In genomic region chr4:150176535-150176934, GRCm38 (mm10) we compare ENCODE assay signal across 9 mouse cellular contexts. TPM values are rescaled to one million over a fixed set of nuclear protein-coding genes. Genes with fewer than 3 reads are reported as not detected.
DNase-seq lines count a peak whose midpoint lies in the region; ATAC-seq lines count a peak whose summit lies in the region.
"Had no signal": no experiment of that assay in that cellular context is flagged by ENCODE, and none has a peak within 500 bp of the region (broad histone marks: within the 10 kb centered on the region; RNA-seq: fewer than 3 reads in every experiment).

No protein-coding gene starts in this region.

- WGBS in heart, embryonic 11.5 days (ENCODE audit: insufficient replicate concordance) = 10% methylated on average over 7 of the region's 7 CpGs
- WGBS in kidney, embryonic 16.5 days = 4% methylated on average over 7 of the region's 7 CpGs
- WGBS in lung, embryonic 16.5 days = 2% methylated on average over 7 of the region's 7 CpGs

- no peaks in the 10 kb centered on the region for H3K9me3 ChIP-seq in heart, embryonic 11.5 days (replicated peaks; ENCODE audit: control insufficient read depth, low read length)
- peaks cover 3% of the 10 kb centered on the region; the same call in 1 of the 2 replicates for H3K9me3 ChIP-seq in kidney, embryonic 16.5 days (ENCODE audit: low read length)
- no peaks in the 10 kb centered on the region for H3K9me3 ChIP-seq in lung, embryonic 16.5 days (ENCODE audit: control insufficient read depth, low read length)
- H3K9me3 ChIP-seq: midbrain, embryonic 12.5 days had no signal

- H3K27me3 ChIP-seq in heart, embryonic 11.5 days (ENCODE audit: control insufficient read depth, insufficient read depth, low read length) = no peaks in the 10 kb centered on the region
- no peaks in the 10 kb centered on the region for H3K27me3 ChIP-seq in kidney, embryonic 16.5 days (ENCODE audit: insufficient read depth, low read length)
- no peaks in the 10 kb centered on the region for H3K27me3 ChIP-seq in lung, embryonic 16.5 days (ENCODE audit: control insufficient read depth, insufficient read depth, low read depth, low read length)
- H3K27me3 ChIP-seq: midbrain, embryonic 12.5 days had no signal

- no peak overlapping the region for H3K4me3 ChIP-seq in heart, embryonic 11.5 days (ENCODE audit: low read depth, low read length)
- H3K4me3 ChIP-seq in kidney, embryonic 16.5 days (ENCODE audit: low read length) = no peak overlapping the region
- no peak overlapping the region for H3K4me3 ChIP-seq in lung, embryonic 16.5 days (ENCODE audit: low read length)
- H3K4me3 ChIP-seq: midbrain, embryonic 12.5 days had no signal

- DNase-seq in heart, adult 18-20 months = peak; percentile 22 to 42
- DNase-seq in heart, postnatal 25 days (ENCODE audit: low spot score) = no peak
- DNase-seq in Muller cell, postnatal 12 days (ENCODE audit: inconsistent ontology term) = peak; percentile 53
- peak; percentile 59 to 70 for DNase-seq in cerebellum, postnatal 25 days
- DNase-seq in skeletal muscle tissue, adult 2 months (ENCODE audit: low read depth, low spot score) = peak; percentile 56

- peak overlapping the region; percentile 38 for H3K4me2 ChIP-seq in heart, embryonic 11.5 days
- 0 out of 2 replicates have a peak overlapping the region, but pooled peaks have one; percentile 26 for H3K4me2 ChIP-seq in kidney, embryonic 16.5 days (replicated peaks; ENCODE audit: low read depth, low read length)
- H3K4me2 ChIP-seq in lung, embryonic 16.5 days (ENCODE audit: low read depth, low read length) = 0 out of 2 replicates have a peak overlapping the region, but pooled peaks have one; percentile 18
- H3K4me2 ChIP-seq: midbrain, embryonic 12.5 days had no signal

- no peaks in the 10 kb centered on the region for H3K36me3 ChIP-seq in heart, embryonic 11.5 days (ENCODE audit: control insufficient read depth, insufficient read depth, low read length)
- H3K36me3 ChIP-seq in kidney, embryonic 16.5 days (ENCODE audit: insufficient read depth, low read length) = no peaks in the 10 kb centered on the region
- H3K36me3 ChIP-seq in lung, embryonic 16.5 days (ENCODE audit: control insufficient read depth, insufficient read depth, low read length) = no peaks in the 10 kb centered on the region
- H3K36me3 ChIP-seq: midbrain, embryonic 12.5 days had no signal

- H3K4me1 ChIP-seq in heart, embryonic 11.5 days (ENCODE audit: control insufficient read depth, insufficient read depth, low read length) = 0 out of 2 replicates have a peak, but pooled peaks cover 4% of the 10 kb centered on the region
- H3K4me1 ChIP-seq in kidney, embryonic 16.5 days (ENCODE audit: insufficient read depth, low read length) = peaks cover 4% of the 10 kb centered on the region; the same call in 1 of the 2 replicates
- H3K4me1 ChIP-seq in lung, embryonic 16.5 days (replicated peaks; ENCODE audit: control insufficient read depth, insufficient read depth, low read length) = no peaks in the 10 kb centered on the region
- H3K4me1 ChIP-seq: midbrain, embryonic 12.5 days had no signal

- 0 out of 2 replicates have a peak, but pooled peaks have one; percentile 32 for ATAC-seq in heart, embryonic 11.5 days (replicated peaks; ENCODE audit: insufficient number of reproducible peaks, low FRiP score, low TSS enrichment)
- peak; percentile 42; the same call in 1 of the 2 replicates for ATAC-seq in kidney, embryonic 16.5 days (ENCODE audit: low FRiP score, low TSS enrichment)
- peak; percentile 65; the same call in 1 of the 2 replicates for ATAC-seq in lung, embryonic 16.5 days (ENCODE audit: low read depth)

- intact Hi-C loops in heart, postnatal 25 days (cut with DNase I) = loop anchor here (2.0 kb wide), 2 partner anchors 40 to 72 kb away; no protein-coding TSS in a partner anchor

- H3K9ac ChIP-seq in heart, embryonic 11.5 days (ENCODE audit: low read depth, low read length) = no peak overlapping the region
- H3K9ac ChIP-seq in kidney, embryonic 16.5 days (replicated peaks; ENCODE audit: low read length) = no peak overlapping the region
- no peak overlapping the region for H3K9ac ChIP-seq in lung, embryonic 16.5 days (ENCODE audit: low read length)
- H3K9ac ChIP-seq: midbrain, embryonic 12.5 days had no signal

- H3K27ac ChIP-seq in heart, embryonic 11.5 days (ENCODE audit: low read depth, low read length) = no peak overlapping the region
- H3K27ac ChIP-seq in kidney, embryonic 16.5 days (ENCODE audit: low read length) = no peak overlapping the region
- no peak overlapping the region for H3K27ac ChIP-seq in lung, embryonic 16.5 days (ENCODE audit: low read length)
- H3K27ac ChIP-seq: midbrain, embryonic 12.5 days had no signal

RNA-seq across cellular contexts. Expression of gene Car6, which starts 24.6 kb away (rescaled TPM):
- under 1 TPM in 1 of 2 experiments, not detected in 1; 0.41 TPM for total RNA-seq in heart, adult 18-20 months (2021)
- not detected for total RNA-seq in heart, postnatal 25 days (2021)
- 0.32 TPM in 1 of 2 replicates, not detected in the other for polyA plus RNA-seq in heart, embryonic 11.5 days (2014; fragmentation: Nextera tagmentation; extraction: Ambion mirVana)
- polyA plus RNA-seq in kidney, embryonic 16.5 days (2015; fragmentation: Nextera tagmentation; extraction: Ambion mirVana) = 0.29 TPM in 1 of 2 replicates, not detected in the other
- not detected in 2 replicates for polyA plus RNA-seq in lung, embryonic 16.5 days (2015; fragmentation: Nextera tagmentation; extraction: Ambion mirVana)
- polyA plus RNA-seq: midbrain, embryonic 12.5 days had no signal

RNA-seq across cellular contexts. Expression of gene Slc2a7, which starts 27.8 kb away (rescaled TPM):
- total RNA-seq in heart, adult 18-20 months (2021) = not detected
- total RNA-seq in heart, postnatal 25 days (2021) = not detected
- not detected in 2 replicates for polyA plus RNA-seq in heart, embryonic 11.5 days (2014; fragmentation: Nextera tagmentation; extraction: Ambion mirVana)
- polyA plus RNA-seq in kidney, embryonic 16.5 days (2015; fragmentation: Nextera tagmentation; extraction: Ambion mirVana) = not detected in 2 replicates
- not detected in 2 replicates for polyA plus RNA-seq in lung, embryonic 16.5 days (2015; fragmentation: Nextera tagmentation; extraction: Ambion mirVana)
- polyA plus RNA-seq: midbrain, embryonic 12.5 days had no signal

RNA-seq across cellular contexts. Expression of gene Slc2a5, which starts 57.5 kb away (rescaled TPM):
- under 1 TPM in 1 of 2 experiments, not detected in 1; 0.41 TPM for total RNA-seq in heart, adult 18-20 months (2021)
- total RNA-seq in heart, postnatal 25 days (2021) = under 1 TPM in 1 of 2 experiments, not detected in 1; 0.31 TPM
- polyA plus RNA-seq in heart, embryonic 11.5 days (2014; fragmentation: Nextera tagmentation; extraction: Ambion mirVana) = 0.79 and 1.3 TPM in 2 replicates
- polyA plus RNA-seq in kidney, embryonic 16.5 days (2015; fragmentation: Nextera tagmentation; extraction: Ambion mirVana) = 2.2 and 2.5 TPM in 2 replicates
- polyA plus RNA-seq in lung, embryonic 16.5 days (2015; fragmentation: Nextera tagmentation; extraction: Ambion mirVana) = 0.26 and 0.50 TPM in 2 replicates

RNA-seq across cellular contexts. Expression of gene Eno1, which starts 60.0 kb away (rescaled TPM):
- 100 to 1,000 TPM; 118 to 148 TPM for total RNA-seq in heart, adult 18-20 months (2021)
- total RNA-seq in heart, postnatal 25 days (2021) = 100 to 1,000 TPM; 119 to 136 TPM
- polyA plus RNA-seq in heart, embryonic 11.5 days (2014; fragmentation: Nextera tagmentation; extraction: Ambion mirVana) = 2,057 and 2,150 TPM in 2 replicates
- polyA plus RNA-seq in kidney, embryonic 16.5 days (2015; fragmentation: Nextera tagmentation; extraction: Ambion mirVana) = 1,990 and 2,045 TPM in 2 replicates
- 1,425 and 1,551 TPM in 2 replicates for polyA plus RNA-seq in lung, embryonic 16.5 days (2015; fragmentation: Nextera tagmentation; extraction: Ambion mirVana)
